Mouse (Mus musculus) CH12.LX (cell line): ENCODE data around the gene Spop. TPM values are rescaled to one million over a fixed set of nuclear protein-coding genes. Genes with fewer than 3 reads are reported as not detected.

Experiments used
- DNase-seq: peaks from one replicate; pipeline ENCODE4 v3.0.0-alpha.2; 2013; ENCODE audit errors: extremely low read depth
- H3K27ac ChIP-seq: 2 replicates; pipeline ENCODE4 v1.5.1; 2012; ENCODE audit warnings: low read depth, mild to moderate bottlenecking, control low read depth, moderate library complexity; ENCODE audit not compliant: insufficient read depth
- H3K27me3 ChIP-seq: replicated peaks from 2 replicates; pipeline ENCODE3; 2012; ENCODE audit warnings: inconsistent platforms
- H3K36me3 ChIP-seq, 2 experiments: replicated peaks in 1 of 2; 2 replicates each; pipeline versions ENCODE3 to v1.6.1; 2012; ENCODE audit warnings: inconsistent platforms in 1 of 2, low read length in 1 of 2, mild to moderate bottlenecking in 1 of 2, mixed read lengths in 1 of 2, moderate library complexity in 1 of 2; ENCODE audit not compliant: control insufficient read depth in 1 of 2, insufficient read depth in 1 of 2
- H3K4me1 ChIP-seq, 2 experiments: 2 replicates each; pipeline ENCODE4 v1.6.1; 2012; ENCODE audit warnings: inconsistent platforms in 1 of 2, moderate library complexity in 1 of 2; ENCODE audit not compliant: insufficient read depth in 2 of 2, control insufficient read depth in 1 of 2
- H3K4me2 ChIP-seq: 2 replicates; pipeline ENCODE4 v1.6.1; 2012; ENCODE audit warnings: low read depth, mild to moderate bottlenecking, control low read depth; ENCODE audit not compliant: poor library complexity, insufficient read depth, severe bottlenecking
- H3K4me3 ChIP-seq, 3 experiments: fragments of 150-350 bp in 1 of 3; sonication (generic) in 1 of 3; replicated peaks in 1 of 3; 2 replicates each; pipeline versions ENCODE3 to v1.5.1; 2011 to 2012; ENCODE audit warnings: low read depth in 2 of 3, low read length in 2 of 3, mild to moderate bottlenecking in 2 of 3, moderate library complexity in 2 of 3, control low read depth in 1 of 3, improper control_type of control experiment in 1 of 3, inconsistent platforms in 1 of 3, mixed read lengths in 1 of 3; ENCODE audit not compliant: poor library complexity in 1 of 3
- H3K79me2 ChIP-seq: replicated peaks from 2 replicates; pipeline ENCODE4 v1.6.1; 2012; ENCODE audit warnings: mild to moderate bottlenecking, moderate library complexity; ENCODE audit not compliant: control insufficient read depth, poor library complexity, insufficient read depth, severe bottlenecking; ENCODE audit errors: extremely low read depth
- H3K9ac ChIP-seq: 2 replicates; pipeline ENCODE4 v1.6.1; 2012; ENCODE audit warnings: low read depth, mild to moderate bottlenecking, control low read depth, moderate library complexity; ENCODE audit not compliant: insufficient read depth
- H3K9me3 ChIP-seq: replicated peaks from 2 replicates; pipeline ENCODE3; 2012; ENCODE audit warnings: low read length, inconsistent platforms, mixed read lengths
- BHLHE40 ChIP-seq: IDR thresholded peaks from 2 replicates; pipeline ENCODE4 v1.6.1; 2011; ENCODE audit warnings: mild to moderate bottlenecking, low read depth, low read length, improper control_type of control experiment
- CHD2 ChIP-seq: IDR thresholded peaks from 2 replicates; pipeline ENCODE4 v1.6.1; 2011; ENCODE audit warnings: low read length, improper control_type of control experiment
- CTCF ChIP-seq, 2 experiments: IDR thresholded peaks in 1 of 2; conservative IDR thresholded peaks in 1 of 2; 2 replicates each; pipeline ENCODE4 v1.5.1; 2011 to 2012; ENCODE audit warnings: low read depth in 2 of 2, low read length in 2 of 2, improper control_type of control experiment in 1 of 2, inconsistent platforms in 1 of 2, mild to moderate bottlenecking in 1 of 2, moderate library complexity in 1 of 2
- E2F4 ChIP-seq: IDR thresholded peaks from 2 replicates; pipeline ENCODE4 v1.6.1; 2011; ENCODE audit warnings: low read depth, low read length, improper control_type of control experiment; ENCODE audit not compliant: insufficient replicate concordance
- EP300 ChIP-seq: IDR thresholded peaks from 2 replicates; pipeline ENCODE4 v1.6.1; 2011; ENCODE audit warnings: low read length, improper control_type of control experiment
- ETS1 ChIP-seq: conservative IDR thresholded peaks from 2 replicates; pipeline ENCODE4 v1.6.1; 2012; ENCODE audit warnings: low read depth, mild to moderate bottlenecking, inconsistent platforms, low read length, improper control_type of control experiment, moderate library complexity
- GABPA ChIP-seq: IDR thresholded peaks from 2 replicates; pipeline ENCODE4 v1.6.1; 2012; ENCODE audit warnings: low read depth, low read length, improper control_type of control experiment, inconsistent platforms; ENCODE audit not compliant: insufficient replicate concordance
- HCFC1 ChIP-seq: IDR thresholded peaks from 2 replicates; pipeline ENCODE4 v1.6.1; 2012; ENCODE audit warnings: low read depth, mild to moderate bottlenecking, inconsistent platforms, low read length, improper control_type of control experiment
- JUND ChIP-seq: conservative IDR thresholded peaks from 2 replicates; pipeline ENCODE4 v1.6.1; 2011; ENCODE audit warnings: low read depth, low read length, improper control_type of control experiment
- KAT2A ChIP-seq: IDR thresholded peaks from 2 replicates; pipeline ENCODE4 v1.6.1; 2012; ENCODE audit warnings: low read length, improper control_type of control experiment, inconsistent platforms; ENCODE audit not compliant: insufficient replicate concordance
- MAFK ChIP-seq: IDR thresholded peaks from 2 replicates; pipeline ENCODE4 v1.6.1; 2011; ENCODE audit warnings: low read length, improper control_type of control experiment; ENCODE audit not compliant: insufficient replicate concordance
- MEF2A ChIP-seq: IDR thresholded peaks from 2 replicates; pipeline ENCODE4 v1.6.1; 2014; ENCODE audit warnings: low read depth, mild to moderate bottlenecking, inconsistent platforms, low read length, improper control_type of control experiment, borderline replicate concordance
- MYC ChIP-seq: IDR thresholded peaks from 2 replicates; pipeline ENCODE4 v1.6.1; 2011; ENCODE audit warnings: low read depth, mild to moderate bottlenecking, improper control_type of control experiment, low read length
- NELFE ChIP-seq: IDR thresholded peaks from 2 replicates; pipeline ENCODE4 v1.6.1; 2011; ENCODE audit warnings: low read depth, low read length, improper control_type of control experiment
- PAX5 ChIP-seq: IDR thresholded peaks from 2 replicates; pipeline ENCODE4 v1.6.1; 2012; ENCODE audit warnings: low read length, inconsistent platforms, mixed read lengths
- POLR2AphosphoS2 ChIP-seq: IDR thresholded peaks from 2 replicates; pipeline ENCODE4 v1.6.1; 2011; ENCODE audit warnings: low read depth, low read length, improper control_type of control experiment
- RCOR1 ChIP-seq: conservative IDR thresholded peaks from 2 replicates; pipeline ENCODE4 v1.6.1; 2012; ENCODE audit warnings: low read depth, mild to moderate bottlenecking, inconsistent platforms, low read length, improper control_type of control experiment
- SIN3A ChIP-seq: IDR thresholded peaks from 2 replicates; pipeline ENCODE4 v1.6.1; 2012; ENCODE audit warnings: low read length, improper control_type of control experiment, inconsistent platforms
- UBTF ChIP-seq: IDR thresholded peaks from 2 replicates; pipeline ENCODE4 v1.6.1; 2012; ENCODE audit warnings: low read depth, mild to moderate bottlenecking, inconsistent platforms, low read length, improper control_type of control experiment, moderate library complexity
- ZC3H11A ChIP-seq: IDR thresholded peaks from 2 replicates; pipeline ENCODE4 v1.6.1; 2012; ENCODE audit warnings: low read depth, mild to moderate bottlenecking, inconsistent platforms, low read length, improper control_type of control experiment
- ZKSCAN1 ChIP-seq: IDR thresholded peaks from 2 replicates; pipeline ENCODE4 v1.6.1; 2012; ENCODE audit warnings: low read depth, inconsistent platforms, low read length, improper control_type of control experiment, borderline replicate concordance
- dilution Hi-C: fragments of 300-500 bp; cut with MboI; formaldehyde crosslinking; loops from 2 replicates; pipeline ENCODE4 v1.14.3; 2020; ENCODE audit warnings: low sequenced_read_pairs; ENCODE audit not compliant: extremely low pct_unique_long_range_greater_than_20kb, extremely low pct_ligation_motif_present
- in situ Hi-C: fragments of 300-500 bp; cut with MboI; formaldehyde crosslinking; loops from 3 replicates; pipeline ENCODE4 v1.14.3; 2019; ENCODE audit warnings: low sequenced_read_pairs, low pct_ligation_motif_present, low pct_unique_long_range_greater_than_20kb, mixed read lengths
- polyA plus RNA-seq: library from polyadenylated mRNA; unstranded; fragments of >175 nt; gene quantifications from 2 replicates; pipeline ENCODE4 v1.2.1, GENCODE M21; 2012; ENCODE audit warnings: low read depth; ENCODE audit not compliant: insufficient read length
- total RNA-seq, 2 experiments: library from RNA; depleted of rRNA; stranded (reverse); fragments of 300-350 nt in 1 of 2; fragments of >200 nt in 1 of 2; gene quantifications; 2 replicates each; pipeline ENCODE4 v1.2.3; 2012 to 2014

Spop gene
- total and polyA plus RNA-seq, 3 experiments = 42.7 to 103 (median 51.9) TPM

DNA sequence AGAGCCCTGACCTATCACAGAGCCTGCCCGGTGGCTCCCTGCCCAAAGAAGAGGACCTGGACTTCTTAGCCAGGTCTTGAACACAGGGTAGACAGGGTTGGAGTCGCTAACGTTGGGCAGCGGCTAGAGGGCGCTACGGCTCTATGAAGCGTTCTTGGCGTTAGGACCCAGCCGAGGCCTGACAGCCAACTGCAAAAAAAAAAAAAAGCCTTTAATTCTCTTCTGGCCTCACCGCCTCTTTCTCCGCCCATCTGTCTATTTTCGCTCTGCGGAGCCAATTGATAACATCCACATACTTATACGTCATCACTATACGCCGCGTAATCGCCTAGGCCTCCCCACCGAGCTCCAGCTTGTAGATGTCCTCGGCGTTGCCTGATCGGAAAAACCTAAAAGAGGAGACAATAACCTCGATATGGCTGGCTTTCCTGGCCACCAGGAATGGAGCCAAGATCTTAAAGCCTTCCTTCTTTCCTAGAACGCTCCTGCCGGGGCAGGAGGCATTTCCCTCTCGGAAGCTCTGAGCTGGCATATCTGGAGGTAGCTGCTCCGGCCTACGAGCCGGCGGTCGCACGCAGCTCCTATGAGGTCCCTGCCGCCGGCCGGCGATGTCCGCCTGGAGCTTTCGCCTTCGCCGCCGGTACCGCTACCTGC, 29.4 kb upstream of the Spop start, which contains the start of gene Slc35b1 (continued):
- no peak for TF ChIP-seq CHD2
- no peak for TF ChIP-seq PAX5
- TF ChIP-seq CTCF (conservative IDR thresholded peaks at IDR 0.05 in 1 of 2, IDR thresholded peaks at IDR 0.05 in 1 of 2; ENCODE audit: low read depth in 2 of 2, low read length in 2 of 2) = peak; percentile 53 to 99
- no peak for TF ChIP-seq ZKSCAN1
- TF ChIP-seq RCOR1 = no peak
- no peak for TF ChIP-seq MAFK
- peak; percentile 88 for TF ChIP-seq MEF2A
- peak; percentile 86 for TF ChIP-seq MYC
- peak; percentile 96 for TF ChIP-seq SIN3A
- peak; percentile 92 for TF ChIP-seq HCFC1
- TF ChIP-seq POLR2AphosphoS2 = no peak
- no peak for TF ChIP-seq E2F4
- TF ChIP-seq EP300 = no peak
- no peak for TF ChIP-seq ETS1
- no peak for TF ChIP-seq BHLHE40
- TF ChIP-seq GABPA = no peak; the same call in 1 of the 2 replicates
- peak; percentile 62 for TF ChIP-seq ZC3H11A
- peak; percentile 80; the same call in 1 of the 2 replicates for TF ChIP-seq KAT2A
- TF ChIP-seq JUND = no peak; the same call in 1 of the 2 replicates
- peak; percentile 70; the same call in 1 of the 2 replicates for TF ChIP-seq UBTF

DNA sequence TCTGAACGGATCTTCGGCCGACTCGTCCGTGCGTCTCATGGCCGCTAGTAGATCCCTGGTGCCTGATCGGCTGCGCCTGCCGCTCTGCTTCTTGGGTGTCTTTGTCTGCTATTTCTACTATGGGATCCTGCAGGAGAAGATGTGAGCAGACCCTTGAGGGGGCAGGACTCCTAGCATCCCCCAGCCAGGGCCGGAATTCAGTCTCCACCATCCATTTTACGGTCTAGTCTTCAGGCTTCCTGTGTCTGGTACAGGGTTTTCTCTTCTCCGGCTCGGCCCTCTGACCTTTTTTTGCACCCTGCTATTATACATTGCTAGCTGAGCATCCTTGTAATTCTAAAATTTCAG, 28.9 kb upstream of the Spop start:
- no peaks in the 10 kb centered on the region for H3K9me3 ChIP-seq
- in situ Hi-C loops = loop anchor here (25.0 kb wide), 1 partner anchor 277 kb away; the partner anchor contains the start of gene Phb
- H3K36me3 ChIP-seq = peaks cover 31 to 39% of the 10 kb centered on the region in 2 experiments
- peak overlapping the region; percentile 96 for H3K9ac ChIP-seq
- peak overlapping the region; percentile 84 for H3K4me2 ChIP-seq
- peaks cover 19% of the 10 kb centered on the region for H3K27me3 ChIP-seq
- H3K4me3 ChIP-seq = peak overlapping the region; percentile 67 to 98 (median 79)
- H3K27ac ChIP-seq = peak overlapping the region; percentile 59
- 0 out of 2 replicates have a peak, but pooled peaks have one; percentile 56 for TF ChIP-seq NELFE
- TF ChIP-seq HCFC1 = no peak
- TF ChIP-seq, all 38 proteins: peak for 1
- no peak for DNase-seq
- Histone ChIP-seq H3K79me2 (peaks cover 14% of the 10 kb centered on the region), H3K4me1 (peaks cover 3 to 17% of the 10 kb centered on the region in 2 experiments)
- dilution Hi-C loops = no loop called here
